Mouse (Mus musculus): ENCODE data around the gene Ptrhd1. TPM values are rescaled to one million over a fixed set of nuclear protein-coding genes. Genes with fewer than 3 reads are reported as not detected.

Gene Ptrhd1
- 6.3 and 6.7 TPM in 2 replicates for polyA plus RNA-seq (2012; rRNA removed)

- peak within 1 kb of the TSS; percentile 88 for H3K4me3 ChIP-seq (replicated peaks; ENCODE audit: insufficient read depth, low read depth, low read length)
- no peaks in the 10 kb centered on the region for H3K27me3 ChIP-seq (ENCODE audit: control insufficient read depth, insufficient read depth, low read length)
- H3K4me1 ChIP-seq (ENCODE audit: control insufficient read depth, insufficient read depth, low read length), result peaks cover 4% of the 10 kb centered on the region; the same call in 1 of the 2 replicates
- H3K27ac ChIP-seq (ENCODE audit: insufficient read depth, low read length), result peak within 1 kb of the TSS; percentile 97
- TF ChIP-seq POLR2A (IDR thresholded peaks at IDR 0.05; ENCODE audit: borderline replicate concordance, insufficient read depth, low read length) (peak; percentile 77), CTCF (IDR thresholded peaks at IDR 0.05; ENCODE audit: borderline replicate concordance, insufficient read depth, low read depth, low read length) (no peak)
- WGBS, result under 1% methylated on average over 50 of the region's 50 CpGs
- peak; percentile 97 to 98 for DNase-seq
Observed at GRCm38 (mm10) chr12:4233572-4234508, at the start of gene Ptrhd1, which contains the start of gene Cenpo. Gene Ptrhd1 (plus strand): TSS chr12:4234027. Gene Cenpo (minus strand): TSS chr12:4234294.

- no peak for DNase-seq
- WGBS, result 85% methylated on average over 2 of the region's 2 CpGs
- H3K4me3 ChIP-seq (replicated peaks; ENCODE audit: insufficient read depth, low read depth, low read length), result no peak overlapping the region
- H3K4me1 ChIP-seq (ENCODE audit: control insufficient read depth, insufficient read depth, low read length), result peaks cover 19% of the 10 kb centered on the region
- H3K27me3 ChIP-seq (ENCODE audit: control insufficient read depth, insufficient read depth, low read length), result no peaks in the 10 kb centered on the region
- no peak for TF ChIP-seq POLR2A (IDR thresholded peaks at IDR 0.05; ENCODE audit: borderline replicate concordance, insufficient read depth, low read length)
- TF ChIP-seq CTCF (IDR thresholded peaks at IDR 0.05; ENCODE audit: borderline replicate concordance, insufficient read depth, low read depth, low read length), result no peak
- no peak overlapping the region for H3K27ac ChIP-seq (ENCODE audit: insufficient read depth, low read length)
Observed at GRCm38 (mm10) chr12:4184648-4185047, 49.2 kb upstream of the Ptrhd1 start.

- peak; percentile 69 to 78 for DNase-seq
- H3K4me1 ChIP-seq (ENCODE audit: control insufficient read depth, insufficient read depth, low read length), result peaks cover 23% of the 10 kb centered on the region
- no peaks in the 10 kb centered on the region for H3K27me3 ChIP-seq (ENCODE audit: control insufficient read depth, insufficient read depth, low read length)
- WGBS, result 40% methylated on average over 14 of the region's 14 CpGs
- no peak overlapping the region for H3K27ac ChIP-seq (ENCODE audit: insufficient read depth, low read length)
- TF ChIP-seq CTCF (IDR thresholded peaks at IDR 0.05; ENCODE audit: borderline replicate concordance, insufficient read depth, low read depth, low read length) (no peak), POLR2A (IDR thresholded peaks at IDR 0.05; ENCODE audit: borderline replicate concordance, insufficient read depth, low read length) (no peak)
- H3K4me3 ChIP-seq (replicated peaks; ENCODE audit: insufficient read depth, low read depth, low read length), result no peak overlapping the region
Observed at GRCm38 (mm10) chr12:4188171-4189059, 45.4 kb upstream of the Ptrhd1 start.

- TF ChIP-seq CTCF (IDR thresholded peaks at IDR 0.05; ENCODE audit: borderline replicate concordance, insufficient read depth, low read depth, low read length) (peak; percentile 42), POLR2A (IDR thresholded peaks at IDR 0.05; ENCODE audit: borderline replicate concordance, insufficient read depth, low read length) (no peak)
- WGBS, result 50% methylated on average over 5 of the region's 5 CpGs
- Histone ChIP-seq H3K4me1 (ENCODE audit: control insufficient read depth, insufficient read depth, low read length) (peaks cover 29% of the 10 kb centered on the region), H3K27me3 (ENCODE audit: control insufficient read depth, insufficient read depth, low read length) (no peaks in the 10 kb centered on the region), H3K27ac (ENCODE audit: insufficient read depth, low read length) (no peak overlapping the region), H3K4me3 (replicated peaks; ENCODE audit: insufficient read depth, low read depth, low read length) (no peak overlapping the region)
- no peak for DNase-seq
Observed at GRCm38 (mm10) chr12:4189060-4189447, 44.8 kb upstream of the Ptrhd1 start.

- 32% methylated on average over 6 of the region's 6 CpGs for WGBS
- DNase-seq, result peak; percentile 54 to 61
- Histone ChIP-seq H3K27me3 (ENCODE audit: control insufficient read depth, insufficient read depth, low read length) (no peaks in the 10 kb centered on the region), H3K4me3 (replicated peaks; ENCODE audit: insufficient read depth, low read depth, low read length) (no peak overlapping the region), H3K4me1 (ENCODE audit: control insufficient read depth, insufficient read depth, low read length) (peaks cover 32% of the 10 kb centered on the region), H3K27ac (ENCODE audit: insufficient read depth, low read length) (peak overlapping the region; percentile 38; the same call in 1 of the 2 replicates)
- peak; percentile 25; the same call in 1 of the 2 replicates for TF ChIP-seq CTCF (IDR thresholded peaks at IDR 0.05; ENCODE audit: borderline replicate concordance, insufficient read depth, low read depth, low read length)
- TF ChIP-seq POLR2A (IDR thresholded peaks at IDR 0.05; ENCODE audit: borderline replicate concordance, insufficient read depth, low read length), result no peak
Observed at GRCm38 (mm10) chr12:4192514-4192913, 41.3 kb upstream of the Ptrhd1 start.

GRCm38 (mm10) chr12:4193025-4193740, 40.6 kb upstream of the Ptrhd1 start:
- TF ChIP-seq CTCF (IDR thresholded peaks at IDR 0.05; ENCODE audit: borderline replicate concordance, insufficient read depth, low read depth, low read length) (no peak), POLR2A (IDR thresholded peaks at IDR 0.05; ENCODE audit: borderline replicate concordance, insufficient read depth, low read length) (no peak)
- Histone ChIP-seq H3K4me1 (ENCODE audit: control insufficient read depth, insufficient read depth, low read length) (peaks cover 30% of the 10 kb centered on the region), H3K4me3 (replicated peaks; ENCODE audit: insufficient read depth, low read depth, low read length) (no peak overlapping the region), H3K27me3 (ENCODE audit: control insufficient read depth, insufficient read depth, low read length) (no peaks in the 10 kb centered on the region), H3K27ac (ENCODE audit: insufficient read depth, low read length) (no peak overlapping the region)
- 46% methylated on average over 10 of the region's 10 CpGs for WGBS
- DNase-seq, result no peak

- peaks cover 23% of the 10 kb centered on the region for H3K4me1 ChIP-seq (ENCODE audit: control insufficient read depth, insufficient read depth, low read length)
- TF ChIP-seq POLR2A (IDR thresholded peaks at IDR 0.05; ENCODE audit: borderline replicate concordance, insufficient read depth, low read length) (no peak), CTCF (IDR thresholded peaks at IDR 0.05; ENCODE audit: borderline replicate concordance, insufficient read depth, low read depth, low read length) (no peak)
- no peak overlapping the region for H3K4me3 ChIP-seq (replicated peaks; ENCODE audit: insufficient read depth, low read depth, low read length)
- WGBS, result 79% methylated on average over 14 of the region's 14 CpGs
- DNase-seq, result no peak
- H3K27ac ChIP-seq (ENCODE audit: insufficient read depth, low read length), result no peak overlapping the region
- no peaks in the 10 kb centered on the region for H3K27me3 ChIP-seq (ENCODE audit: control insufficient read depth, insufficient read depth, low read length)
Observed at GRCm38 (mm10) chr12:4194643-4195042, 39.2 kb upstream of the Ptrhd1 start.
